Mouse (Mus musculus) liver, postnatal 0 days (tissue): ENCODE measurements around the gene Arxes2.

Experiments used
- CTCF ChIP-seq: sonication (generic); IDR thresholded peaks from 2 replicates; pipeline ENCODE4 v1.5.1; 2016; ENCODE audit warnings: antibody characterized with exemption, low read depth
- EP300 ChIP-seq: IDR thresholded peaks from 2 replicates; pipeline ENCODE4 v1.6.1; 2016; ENCODE audit warnings: antibody characterized with exemption, low read depth, mild to moderate bottlenecking

DNA sequence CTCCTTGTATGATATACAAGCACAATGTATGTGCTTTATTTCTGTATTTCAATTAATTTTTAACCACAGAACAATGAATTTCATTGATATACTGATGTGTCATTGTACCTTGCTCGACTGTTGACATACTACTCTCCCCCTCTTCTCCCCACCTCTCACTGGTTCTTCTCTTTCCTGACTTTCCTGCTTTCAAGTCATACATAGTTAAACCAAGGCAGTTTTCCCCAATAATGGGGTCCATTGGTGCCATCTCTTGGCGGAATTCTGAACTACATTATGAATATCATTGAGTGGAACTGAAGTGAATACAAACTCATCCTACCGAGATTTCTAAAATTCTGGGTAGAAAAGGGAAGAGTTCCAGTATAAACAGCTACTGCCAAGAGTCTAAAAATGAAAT is 30.0 kb upstream of the Arxes2 start:
- TF ChIP-seq CTCF (peak; percentile 48), EP300 (no peak)
